Mouse (Mus musculus) olfactory bulb, adult 2 months (tissue): ENCODE results near the gene Olfr108.

ENCODE experiments used
- CTCF ChIP-seq: fragments of 200-500 bp; IDR thresholded peaks from 2 replicates; pipeline ENCODE4 v1.5.1; 2012; ENCODE audit warnings: low read depth, mild to moderate bottlenecking, low read length, moderate library complexity; ENCODE audit not compliant: insufficient read depth
- POLR2A ChIP-seq: fragments of 200-500 bp; IDR thresholded peaks from 2 replicates; pipeline ENCODE4 v1.6.1; 2012; ENCODE audit warnings: mild to moderate bottlenecking, low read depth, low read length, moderate library complexity; ENCODE audit not compliant: insufficient read depth

DNA sequence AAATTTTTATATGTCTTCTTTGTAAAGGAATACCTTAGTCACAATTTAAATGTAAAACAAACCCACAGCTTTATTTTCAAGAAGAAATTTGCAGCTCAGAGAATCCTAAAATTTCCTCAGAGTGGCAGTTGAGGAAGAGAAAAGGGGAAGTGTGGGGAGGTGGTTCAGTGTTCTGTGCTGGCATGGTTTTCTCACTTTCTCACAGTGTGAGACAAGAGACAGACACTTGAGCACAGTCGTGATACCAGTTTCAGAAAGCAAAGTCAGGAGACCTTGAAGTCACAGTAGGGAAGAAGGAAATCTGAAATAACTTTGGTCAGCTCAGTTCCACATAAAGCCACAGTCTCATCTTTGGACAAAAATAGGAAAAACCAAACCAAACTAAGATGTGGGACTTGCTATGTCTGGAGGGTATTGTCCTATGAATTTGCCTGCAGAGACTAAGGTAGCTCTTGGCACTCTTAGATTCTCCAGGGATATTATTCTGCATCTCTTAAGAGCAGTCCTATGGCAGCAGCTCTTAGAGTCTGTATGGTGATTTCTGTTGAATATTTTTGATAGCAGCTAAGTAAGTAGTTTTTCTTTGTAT lies 46.7 kb downstream of the Olfr108 start, which contains the start of gene Olfr110:
- TF ChIP-seq CTCF (no peak), POLR2A (no peak)
